Mouse (Mus musculus) MEL (cell line): ENCODE measurements around the gene 6330409D20Rik.
A peak's percentile ranks its signal among the peaks of the same experiment; 100 is the strongest.

Experiments
- BHLHE40 ChIP-seq: IDR thresholded peaks from 2 replicates; pipeline ENCODE4 v1.6.1; 2012; ENCODE audit warnings: low read depth, mild to moderate bottlenecking, inconsistent platforms, low read length, improper control_type of control experiment, borderline replicate concordance
- CHD2 ChIP-seq: IDR thresholded peaks from 2 replicates; pipeline ENCODE4 v1.6.1; 2011; ENCODE audit warnings: low read length, improper control_type of control experiment
- CTCF ChIP-seq, 3 experiments: IDR thresholded peaks in 2 of 3; conservative IDR thresholded peaks in 1 of 3; 2 replicates each; pipeline ENCODE4 v1.5.1; 2011 to 2012; ENCODE audit warnings: low read length in 3 of 3, low read depth in 2 of 3, mild to moderate bottlenecking in 2 of 3, improper control_type of control experiment in 1 of 3, inconsistent platforms in 1 of 3, mixed read lengths in 1 of 3, moderate library complexity in 1 of 3; ENCODE audit not compliant: control insufficient read depth in 1 of 3, insufficient read depth in 1 of 3, poor library complexity in 1 of 3, severe bottlenecking in 1 of 3
- ELF1 ChIP-seq: IDR thresholded peaks from 2 replicates; pipeline ENCODE4 v1.6.1; 2014; ENCODE audit warnings: low read depth, mild to moderate bottlenecking, inconsistent platforms, low read length, improper control_type of control experiment, moderate library complexity
- EP300 ChIP-seq, 2 experiments: IDR thresholded peaks; 2 replicates each; pipeline ENCODE4 v1.6.1; 2011; ENCODE audit warnings: improper control_type of control experiment in 2 of 2, low read length in 2 of 2, low read depth in 1 of 2, mild to moderate bottlenecking in 1 of 2
- POLR2A ChIP-seq, 2 experiments: IDR thresholded peaks; 2 replicates each; pipeline ENCODE4 v1.6.1; 2011 to 2012; ENCODE audit warnings: low read length in 2 of 2, mild to moderate bottlenecking in 2 of 2, control low read depth in 1 of 2, improper control_type of control experiment in 1 of 2, low read depth in 1 of 2, moderate library complexity in 1 of 2; ENCODE audit not compliant: control insufficient read depth in 1 of 2, insufficient read depth in 1 of 2, poor library complexity in 1 of 2
- TCF12 ChIP-seq: IDR thresholded peaks from 2 replicates; pipeline ENCODE4 v1.6.1; 2014; ENCODE audit warnings: low read depth, mild to moderate bottlenecking, inconsistent platforms, low read length, improper control_type of control experiment, moderate library complexity

- TF ChIP-seq CHD2 (no peak), CTCF (IDR thresholded peaks at IDR 0.05 in 2 of 3, conservative IDR thresholded peaks at IDR 0.05 in 1 of 3; ENCODE audit: control insufficient read depth in 1 of 3, insufficient read depth in 1 of 3, low read depth in 2 of 3, low read length in 3 of 3, poor library complexity in 1 of 3, severe bottlenecking in 1 of 3) (peak; percentile 76 to 95 (median 87)), BHLHE40 (no peak), TCF12 (peak; percentile 89), ELF1 (no peak), POLR2A (IDR thresholded peaks at IDR 0.05; ENCODE audit: control insufficient read depth in 1 of 2, insufficient read depth in 1 of 2, low read depth in 1 of 2, low read length in 2 of 2, poor library complexity in 1 of 2) (peak; percentile 95 to 98), EP300 (IDR thresholded peaks at IDR 0.05; ENCODE audit: low read depth in 1 of 2, low read length in 2 of 2) (no peak; a peak in 1 of 4 replicates)
These were observed 46.9 kb downstream of the 6330409D20Rik start for GRCm38 (mm10) chr2:32693823-32694411.
